Mouse (Mus musculus) large intestine, adult 2 months (tissue): ENCODE measurements around the gene Skap1. TPM values are rescaled to one million over a fixed set of nuclear protein-coding genes. Genes with fewer than 3 reads are reported as not detected.
A peak's percentile ranks its signal among the peaks of the same experiment; 100 is the strongest.

Experiments used
- DNase-seq: peaks from one replicate; pipeline ENCODE4 v3.0.0-alpha.2; 2012; ENCODE audit warnings: low read depth, low spot score
- WGBS: fragments of 180-500 bp; shearing (Covaris S2); methylation state at CpG from one replicate; pipeline ENCODE4 v1.1.7; 2018; 5-methylcytosine and 5-hydroxymethylcytosine counted together
- polyA plus RNA-seq: library from polyadenylated mRNA; depleted of rRNA; stranded (reverse); fragments of >200 nt; gene quantifications from 2 replicates; pipeline ENCODE4 v1.2.3, GENCODE M21; 2012

The Skap1 gene
- polyA plus RNA-seq, 1 experiment: 3.7 TPM

DNA sequence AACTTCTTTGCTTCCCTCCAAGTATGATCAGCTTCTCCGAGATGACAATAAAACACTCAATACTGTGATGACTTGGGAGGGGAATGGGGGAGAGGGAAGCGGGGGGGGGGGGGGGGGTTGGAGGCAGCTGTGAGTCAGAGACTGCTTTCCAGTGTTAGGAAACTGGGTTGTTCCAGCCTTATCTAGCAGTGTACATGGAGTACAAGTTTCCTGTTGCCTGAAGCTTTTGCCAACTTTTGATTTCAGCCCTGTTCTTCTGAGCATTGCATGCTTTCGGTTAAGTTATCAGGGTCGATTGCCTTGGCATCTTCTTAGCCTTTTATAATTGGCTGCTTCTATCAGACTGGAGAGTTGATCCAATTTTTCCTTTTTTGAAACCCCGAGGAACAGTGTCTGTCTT, 152.4 kb downstream of the Skap1 start:
- 21% methylated on average over 5 of the region's 5 CpGs for whole genome bisulfite sequencing
- no peak for DNase-seq

DNA sequence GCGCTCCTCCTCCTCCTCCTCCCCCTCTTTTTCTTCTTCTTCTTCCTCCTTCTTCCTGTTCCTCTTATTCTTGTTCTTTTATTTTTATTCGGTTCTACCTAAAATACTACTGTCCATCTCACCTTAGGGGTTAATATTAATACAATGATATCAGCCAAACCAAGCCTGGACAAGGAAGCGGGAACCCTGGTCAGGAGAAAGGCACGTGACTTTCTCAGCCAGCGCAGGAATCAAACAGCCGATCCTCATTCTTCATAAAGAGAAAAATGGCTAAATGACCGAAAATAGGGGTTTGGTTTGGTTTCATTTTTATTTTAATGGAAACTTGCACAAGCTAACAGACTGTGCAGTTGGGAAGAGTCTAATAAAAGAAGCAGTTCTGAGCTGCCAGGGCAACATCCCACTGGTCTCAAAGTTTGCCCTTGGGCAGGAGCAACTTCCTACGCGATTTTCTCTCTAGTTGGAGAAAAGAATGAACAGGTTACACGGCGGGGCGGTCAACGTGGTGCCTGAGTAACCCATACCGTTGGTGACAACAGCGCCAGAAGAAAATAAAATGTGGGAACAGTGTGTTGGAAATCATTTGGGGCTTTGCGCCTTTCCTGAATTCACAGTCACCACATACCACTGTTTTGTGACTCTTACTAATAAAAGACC, 154.5 kb downstream of the Skap1 start:
- DNase-seq: no peak
- WGBS: 66% methylated on average over 16 of the region's 16 CpGs

DNA sequence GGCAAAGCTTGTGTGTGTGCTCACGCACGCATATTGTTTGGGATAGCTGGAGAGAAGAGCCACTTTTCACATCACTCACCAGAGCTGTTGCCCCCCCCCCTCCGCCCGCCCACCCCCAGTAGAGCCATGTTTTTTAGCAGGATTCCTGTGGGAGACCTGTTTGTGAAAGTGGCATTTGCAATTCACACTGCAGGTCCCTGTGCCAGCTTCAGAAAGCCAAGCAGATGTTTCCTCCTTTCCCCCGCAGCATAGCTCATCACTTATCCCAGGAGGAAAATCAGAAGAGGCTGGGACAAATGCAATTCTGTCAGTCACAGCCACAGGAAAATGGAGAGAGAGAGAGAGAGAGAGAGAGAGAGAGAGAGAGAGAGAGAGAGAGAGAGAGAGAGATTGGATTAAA, 155.2 kb downstream of the Skap1 start:
- 60% methylated on average over 5 of the region's 5 CpGs for WGBS
- DNase-seq: no peak

DNA sequence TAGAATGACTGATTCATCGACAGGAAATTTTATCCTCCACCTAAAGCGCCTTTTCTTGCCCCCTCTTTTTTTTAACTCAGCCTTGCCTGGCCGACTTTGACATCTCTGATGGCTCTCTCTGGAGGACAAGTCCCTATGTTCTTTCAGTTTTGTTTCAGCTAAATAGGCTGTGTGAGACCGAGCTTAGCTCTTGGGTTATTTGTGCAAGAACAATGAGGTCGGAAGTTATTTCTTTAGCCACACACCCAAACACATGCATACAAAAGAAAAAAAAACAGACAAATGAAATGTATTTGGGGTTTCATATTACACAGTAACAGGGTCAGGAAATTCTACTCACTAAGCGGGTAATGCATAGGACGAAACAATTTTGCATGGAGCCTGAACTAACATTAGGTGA, 155.6 kb downstream of the Skap1 start:
- DNase-seq: no peak
- WGBS: 54% methylated on average over 7 of the region's 7 CpGs

DNA sequence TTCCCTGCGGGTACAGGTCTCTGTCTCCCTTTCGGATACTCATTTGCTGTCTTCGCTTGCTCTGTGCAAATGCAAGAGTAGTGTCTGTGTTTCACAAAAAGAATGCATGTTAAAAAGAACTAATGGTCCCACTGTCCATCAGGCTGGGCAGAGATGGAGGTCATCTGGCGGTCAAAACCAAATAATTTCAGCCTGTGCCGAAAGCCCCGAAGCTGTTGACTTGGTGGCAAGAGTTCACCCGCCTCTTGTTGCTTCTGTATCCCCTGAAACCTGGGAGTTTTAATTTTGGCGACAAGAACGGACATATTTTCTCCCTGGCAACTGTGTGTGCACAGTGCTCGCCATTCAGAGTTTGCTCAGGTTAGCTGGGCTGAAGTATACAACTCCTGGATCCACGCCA, 156.3 kb downstream of the Skap1 start:
- DNase-seq: no peak
- WGBS: 48% methylated on average over 11 of the region's 11 CpGs

DNA sequence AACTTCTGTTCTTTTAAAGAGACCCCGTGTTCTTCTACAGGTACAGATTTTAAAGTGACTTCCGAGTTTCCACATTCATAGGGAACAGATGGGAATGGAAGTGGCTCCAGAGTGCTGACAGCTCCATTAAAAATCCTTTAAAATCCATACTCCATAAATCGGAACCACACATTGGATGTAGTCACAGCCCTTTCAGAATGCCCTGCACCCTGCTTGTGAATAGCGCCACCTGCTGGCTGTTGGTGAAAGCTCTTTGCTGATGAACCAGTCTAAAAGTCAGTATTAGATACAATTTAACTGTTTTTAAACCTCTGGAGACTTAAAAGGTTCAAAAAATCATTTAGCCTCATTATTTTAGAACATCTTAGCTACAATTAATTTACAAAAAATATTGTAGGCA, 156.8 kb downstream of the Skap1 start:
- peak; percentile 44 for DNase-seq
- WGBS: 19% methylated on average over 4 of the region's 4 CpGs

DNA sequence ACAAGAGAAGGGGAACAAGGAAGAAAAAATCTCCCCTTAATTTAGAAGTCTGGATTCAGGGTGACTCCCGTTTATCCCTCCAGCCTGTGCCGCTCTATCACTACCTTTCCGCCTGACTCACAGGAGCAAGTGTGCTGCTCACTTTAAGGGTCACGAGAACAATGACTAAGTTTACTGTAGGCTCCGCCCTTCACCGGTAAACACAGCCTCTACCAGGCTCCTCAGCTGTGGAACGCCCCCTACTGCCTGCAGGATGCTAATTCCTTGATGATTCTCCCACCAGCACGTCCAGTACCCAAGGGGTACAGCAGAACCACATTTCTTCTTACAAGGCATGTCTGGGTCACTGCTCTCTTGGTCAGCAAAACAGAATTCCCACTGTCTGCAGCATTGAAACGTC, 158.4 kb downstream of the Skap1 start:
- peak; percentile 31 for DNase-seq
- 11% methylated on average over 9 of the region's 9 CpGs for WGBS

DNA sequence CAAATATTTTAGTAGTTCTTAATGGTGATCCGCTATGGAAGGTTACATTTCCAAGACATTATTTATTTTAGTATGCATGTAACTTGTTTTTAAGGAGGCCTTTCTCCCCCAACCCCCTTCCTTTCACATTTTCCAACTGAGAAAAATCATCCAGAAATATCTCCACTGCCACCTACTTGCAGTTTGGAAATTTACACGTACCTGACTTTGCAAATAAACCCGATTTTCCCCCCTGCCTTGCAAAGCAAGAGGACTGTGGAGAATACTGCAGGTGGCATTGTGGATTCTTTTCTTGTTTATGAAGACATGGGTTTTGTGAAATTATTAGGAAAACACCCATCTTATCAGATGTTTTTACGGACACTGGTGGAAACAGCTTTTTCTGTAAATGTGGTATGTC, 160.0 kb downstream of the Skap1 start:
- WGBS: 37% methylated on average over 4 of the region's 4 CpGs
- DNase-seq: no peak

DNA sequence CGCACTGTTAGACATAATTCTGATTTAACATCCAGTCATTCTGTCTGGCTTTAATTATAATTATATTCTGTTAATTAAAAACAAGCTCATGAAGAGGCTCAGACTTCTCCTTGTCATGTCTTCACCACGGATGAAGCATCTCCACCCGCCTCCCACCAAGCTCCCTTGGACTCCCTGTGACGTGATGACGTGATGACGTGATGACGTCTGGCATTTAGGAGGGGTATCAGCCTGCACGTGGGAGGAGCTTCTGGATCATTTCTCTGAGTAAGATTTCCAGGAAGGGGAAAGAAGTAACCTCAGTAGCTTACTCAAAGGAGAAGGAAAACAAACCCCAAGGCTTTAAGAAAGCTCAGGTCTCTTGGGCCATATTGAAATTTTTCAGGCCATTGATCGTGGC, 165.4 kb downstream of the Skap1 start:
- no peak for DNase-seq
- WGBS: 69% methylated on average over 9 of the region's 9 CpGs

DNA sequence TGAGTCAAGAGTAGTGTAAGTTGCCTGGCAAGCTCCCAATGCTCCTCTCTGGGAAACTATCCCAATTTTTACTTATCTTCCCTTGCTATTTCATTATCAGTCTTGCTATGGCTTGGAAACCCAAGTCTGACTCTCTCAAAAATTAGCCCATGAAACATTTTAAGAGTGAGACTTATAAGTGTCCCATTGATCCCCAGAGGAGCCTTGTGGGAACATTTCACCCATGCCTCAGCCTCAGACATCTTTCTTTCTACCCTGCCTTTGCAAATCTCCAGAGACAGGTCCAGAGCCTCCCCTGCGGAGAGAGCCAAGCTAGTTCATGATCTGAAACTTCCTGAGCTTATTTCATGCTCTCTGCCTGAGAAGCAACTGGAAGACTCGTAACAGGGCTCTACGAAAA, 167.1 kb downstream of the Skap1 start:
- 88% methylated on average over 3 of the region's 3 CpGs for WGBS
- no peak for DNase-seq

DNA sequence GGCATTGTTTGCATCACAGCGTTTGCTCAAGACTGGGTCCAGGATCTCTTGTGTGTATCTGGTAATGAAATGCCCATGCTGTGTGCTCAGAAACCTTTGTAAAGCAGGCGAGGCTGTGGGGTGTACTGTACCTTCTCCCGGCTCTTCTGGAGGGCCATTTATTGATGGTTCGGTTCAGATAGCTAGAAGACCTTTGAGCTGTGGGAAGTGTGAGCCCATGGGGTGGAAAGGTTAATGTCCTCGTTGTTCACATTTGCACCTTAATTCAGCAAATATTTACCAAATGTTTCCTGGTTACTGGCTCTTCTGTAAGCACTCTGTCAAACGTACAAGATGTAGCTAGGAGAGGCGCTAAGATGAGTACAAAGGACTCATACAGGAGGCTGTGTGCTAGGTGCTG, 173.5 kb downstream of the Skap1 start:
- no peak for DNase-seq
- 17% methylated on average over 7 of the region's 7 CpGs for WGBS

DNA sequence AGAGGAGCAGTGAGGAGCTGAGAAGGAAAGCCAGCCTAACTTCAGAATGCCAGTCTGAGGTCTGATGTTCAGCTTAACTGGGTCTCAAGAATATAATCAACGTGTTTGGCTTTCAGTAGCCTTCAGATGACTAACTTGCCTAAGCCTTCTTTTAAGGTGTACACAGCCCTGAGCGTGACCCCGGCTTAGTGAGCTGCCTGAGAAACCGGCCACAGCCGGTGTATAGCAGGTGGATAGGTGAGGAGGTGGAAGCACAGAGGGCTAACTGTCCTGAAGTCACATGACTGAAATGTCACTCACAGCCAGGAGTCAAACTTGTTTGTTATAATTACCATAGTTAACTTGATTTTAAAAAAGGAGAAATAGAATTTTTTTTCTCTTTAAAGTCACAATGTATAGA, 175.4 kb downstream of the Skap1 start:
- DNase-seq: no peak
- 42% methylated on average over 5 of the region's 5 CpGs for WGBS

DNA sequence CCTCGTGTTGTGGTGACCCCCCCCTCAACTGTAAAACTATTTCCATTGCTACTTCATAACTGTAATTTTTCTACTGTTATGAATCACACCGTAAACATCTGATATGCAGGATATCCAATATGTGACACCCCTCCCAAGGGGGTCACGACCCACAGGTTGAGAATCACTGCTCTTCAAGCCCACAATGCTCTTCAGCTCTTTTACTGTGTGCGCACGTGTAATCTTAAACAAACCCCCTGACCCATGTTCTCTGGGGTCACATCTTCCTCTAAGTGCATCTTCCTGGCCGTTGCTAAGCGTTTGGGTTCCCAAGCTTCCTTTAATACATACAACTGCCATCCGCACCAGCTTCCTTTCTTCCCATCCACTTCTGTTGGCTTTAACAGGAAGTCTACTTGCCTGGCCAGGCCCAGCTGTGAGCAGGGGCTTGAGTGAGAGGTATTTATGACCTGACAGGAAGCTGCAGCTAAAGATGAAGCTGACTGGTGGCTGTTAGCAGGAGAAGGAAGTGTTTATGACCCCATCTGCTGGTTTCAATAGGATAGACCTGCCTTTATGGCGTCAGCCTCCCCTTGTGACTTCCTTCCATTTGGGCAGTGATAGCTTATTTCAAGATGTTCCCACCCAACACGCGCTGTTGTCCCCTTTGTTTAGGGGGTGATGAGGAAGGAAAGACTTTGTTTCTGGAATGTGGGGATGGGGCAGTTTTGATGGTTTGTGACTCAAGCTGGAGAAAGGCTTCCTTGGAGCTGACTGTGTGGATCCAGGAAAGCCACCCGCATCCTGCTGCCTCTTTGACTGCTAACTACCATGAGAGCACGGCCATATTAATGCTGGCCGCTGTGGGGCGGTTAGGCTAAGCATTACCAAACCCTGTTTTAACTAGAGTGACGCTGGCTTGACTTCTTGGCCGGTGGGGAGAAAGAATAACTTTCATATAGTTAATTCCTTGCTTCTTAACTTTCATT, 178.1 kb downstream of the Skap1 start:
- no peak for DNase-seq

DNA sequence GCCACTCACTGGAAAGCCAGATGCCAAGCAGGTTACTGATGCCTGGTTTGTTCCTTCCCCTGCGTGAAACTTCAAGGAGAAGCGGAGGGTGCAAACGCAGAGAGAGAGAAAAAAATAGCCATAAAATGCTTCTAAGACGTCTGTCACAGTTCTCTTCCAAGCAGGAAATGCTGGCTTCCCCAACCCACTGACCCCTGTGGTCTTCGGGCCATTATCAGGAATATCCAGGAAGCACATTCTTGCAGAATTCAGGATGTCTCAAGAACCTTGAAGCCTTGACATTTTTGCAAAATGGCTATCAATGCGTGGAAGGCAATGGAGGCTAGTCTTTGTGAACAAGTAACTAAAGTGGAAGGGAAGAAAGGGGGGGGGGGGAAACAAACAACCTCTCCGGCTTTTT, 180.6 kb downstream of the Skap1 start:
- no peak for DNase-seq

More for the DNA sequence above, 178.1 kb downstream of the Skap1 start:
- 56% methylated on average over 17 of the region's 17 CpGs for WGBS

DNA sequence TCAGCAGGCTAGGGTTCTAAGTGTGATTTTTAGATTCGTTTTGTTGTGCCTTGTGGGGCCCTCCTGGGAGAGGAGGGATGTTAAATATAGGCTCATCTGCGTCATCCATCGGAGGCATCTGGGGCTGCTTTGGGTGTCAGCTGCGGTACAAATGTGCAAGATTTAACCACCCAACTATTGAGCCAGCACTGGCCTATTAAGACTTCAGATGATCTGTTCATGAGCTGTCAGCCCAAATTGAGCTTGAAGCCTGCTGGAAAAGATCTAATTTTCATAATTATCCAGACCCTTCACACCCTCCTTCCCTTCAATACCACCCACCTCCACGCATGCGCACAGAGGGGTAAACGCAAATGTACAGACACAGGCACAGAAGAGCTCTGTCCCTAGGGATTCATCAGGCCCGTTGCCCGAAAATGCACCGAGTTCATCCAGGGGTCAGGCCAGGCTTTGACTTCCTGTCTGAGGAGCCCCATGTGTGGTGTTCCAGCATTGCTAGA, 181.2 kb downstream of the Skap1 start:
- 68% methylated on average over 10 of the region's 10 CpGs for WGBS
- no peak for DNase-seq

More for the DNA sequence above, 180.6 kb downstream of the Skap1 start:
- 60% methylated on average over 7 of the region's 7 CpGs for WGBS

DNA sequence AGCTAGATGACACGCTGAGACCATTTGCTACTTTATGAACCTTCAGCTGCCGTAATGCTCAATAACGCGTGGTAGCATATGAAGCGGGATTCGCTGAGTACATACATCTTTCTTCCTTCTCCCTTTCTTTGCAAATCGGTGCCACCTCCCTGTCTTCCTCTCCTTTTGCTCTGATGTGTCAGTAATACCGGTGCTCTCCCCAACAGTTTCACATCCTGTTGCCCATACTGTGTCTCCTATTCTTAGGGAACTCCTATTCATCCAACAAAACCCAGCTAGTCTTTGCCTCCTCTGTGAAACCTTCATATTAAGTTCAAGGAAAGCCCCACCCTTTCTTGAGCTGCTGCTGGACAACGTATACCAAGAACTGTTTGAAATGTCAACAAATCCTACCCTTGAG, 187.5 kb downstream of the Skap1 start:
- WGBS: 83% methylated on average over 9 of the region's 9 CpGs

DNA sequence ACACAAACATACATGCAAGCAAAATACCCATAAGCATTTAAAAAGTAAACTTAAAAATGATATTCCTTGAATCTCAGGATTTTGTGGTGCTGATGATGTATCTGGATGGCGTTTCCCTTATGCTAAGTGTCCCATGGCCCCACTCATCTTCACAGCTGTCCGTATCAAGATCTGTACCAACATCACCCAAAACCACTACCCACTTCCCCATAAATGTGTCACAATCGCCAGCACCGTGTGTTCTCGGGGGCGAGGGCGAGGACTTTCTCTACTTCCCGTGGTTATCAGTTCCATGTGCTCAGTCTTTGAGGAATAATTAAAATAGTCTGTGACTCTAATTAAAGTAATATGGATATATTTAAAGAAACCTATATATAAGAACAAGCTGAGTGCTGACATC, 189.5 kb downstream of the Skap1 start:
- DNase-seq: no peak
- WGBS: 71% methylated on average over 8 of the region's 8 CpGs

More for the DNA sequence above, 187.5 kb downstream of the Skap1 start:
- no peak for DNase-seq

DNA sequence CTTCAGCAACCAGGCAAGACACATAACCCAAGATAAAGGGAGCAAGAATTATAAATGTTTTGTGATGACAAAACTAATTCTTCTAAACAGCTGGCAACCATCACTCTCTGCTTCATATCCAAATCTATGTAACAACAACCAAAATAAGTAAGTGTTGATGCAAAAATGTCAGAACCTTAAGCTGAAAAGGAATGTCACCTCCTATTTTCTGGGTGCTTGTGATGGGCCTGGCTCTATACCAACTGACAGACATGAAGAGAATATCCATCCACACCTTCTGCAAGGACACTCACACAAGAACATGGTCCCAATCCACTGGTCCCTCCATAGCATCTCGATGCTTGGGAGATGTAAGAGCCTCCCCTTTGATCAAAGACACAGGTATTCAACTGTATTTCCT, 194.0 kb downstream of the Skap1 start:
- WGBS: 75% methylated on average over 1 of the region's 1 CpGs

DNA sequence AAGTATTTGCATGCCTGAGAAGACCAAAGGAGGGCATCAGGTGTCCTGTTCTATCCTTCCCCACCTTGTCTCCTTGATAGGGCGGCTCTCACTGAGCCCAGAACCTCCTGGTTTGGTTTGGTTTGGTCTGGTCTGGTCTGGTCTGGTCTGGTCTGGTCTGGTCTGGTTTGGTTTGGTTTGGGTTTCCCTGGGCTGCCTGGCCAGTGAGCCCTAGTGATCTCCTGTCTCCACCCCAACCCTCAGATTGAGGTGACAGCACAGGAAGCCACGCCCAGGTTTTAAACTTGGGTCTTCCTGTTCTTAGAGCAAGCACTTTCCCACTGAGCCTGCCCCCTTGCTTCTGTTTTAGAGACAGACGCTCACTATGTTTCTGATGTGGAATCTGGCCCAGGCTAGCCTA, 202.5 kb downstream of the Skap1 start:
- 51% methylated on average over 3 of the region's 3 CpGs for WGBS
- DNase-seq: no peak

More for the DNA sequence above, 194.0 kb downstream of the Skap1 start:
- DNase-seq: no peak

DNA sequence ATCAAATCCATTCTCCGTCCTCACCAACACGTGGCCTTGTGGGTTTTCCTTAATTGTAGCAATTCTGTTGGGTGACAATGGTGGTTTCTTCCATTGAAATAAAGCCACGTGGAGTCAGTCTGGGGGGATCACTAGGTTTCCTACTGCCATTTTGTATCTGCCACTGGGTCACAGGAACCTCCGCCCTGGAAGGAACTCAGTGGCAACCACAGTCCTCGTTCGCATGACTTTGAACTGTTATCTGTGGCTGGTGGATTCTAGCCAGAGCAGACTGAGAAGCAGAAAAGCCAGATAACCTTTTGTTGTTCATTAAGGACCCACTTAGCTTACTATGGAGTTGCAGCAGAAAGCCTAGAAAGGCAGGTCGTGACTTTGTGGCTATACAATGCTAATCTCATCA, 204.0 kb downstream of the Skap1 start:
- 75% methylated on average over 7 of the region's 7 CpGs for WGBS
- DNase-seq: no peak

DNA sequence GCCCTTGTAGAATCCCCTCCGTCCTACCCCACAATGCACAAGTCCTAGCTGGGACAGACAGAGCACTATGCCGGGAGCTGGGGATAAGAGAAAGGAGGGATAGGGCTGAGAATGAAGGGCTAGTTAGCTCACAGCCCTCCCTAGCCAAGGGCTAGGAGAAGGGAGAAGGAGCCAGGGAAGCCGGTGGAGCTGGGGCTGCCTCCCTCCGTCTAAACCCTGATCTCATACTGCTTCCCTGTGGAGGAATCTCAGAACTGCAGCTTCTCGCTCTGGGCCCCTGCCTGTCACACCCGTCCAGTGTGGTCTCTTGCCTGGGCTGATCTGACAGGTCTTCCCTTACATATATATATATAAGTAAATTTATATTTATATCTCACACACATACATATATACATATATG, 209.4 kb downstream of the Skap1 start:
- peak; percentile 19 for DNase-seq
- WGBS: 13% methylated on average over 6 of the region's 6 CpGs
